Mouse (Mus musculus) heart, postnatal 0 days (tissue): Measurements from ENCODE around the gene Prkaa1.

ENCODE experiments used
- CTCF ChIP-seq: IDR thresholded peaks from 2 replicates; pipeline ENCODE4 v1.5.1; 2016; ENCODE audit warnings: antibody characterized with exemption, control low read depth, low read depth
- EP300 ChIP-seq: IDR thresholded peaks from 2 replicates; pipeline ENCODE4 v1.6.1; 2016; ENCODE audit warnings: antibody characterized with exemption, low read depth

- TF ChIP-seq CTCF (no peak), EP300 (no peak)
Measured at GRCm38 (mm10) chr15:5194446-5194845, 50.8 kb downstream of the Prkaa1 start.
